Mouse (Mus musculus): ENCODE results near the gene Gm10277. TPM values are rescaled to one million over a fixed set of nuclear protein-coding genes. Genes with fewer than 3 reads are reported as not detected.

Gm10277 gene
- polyA plus RNA-seq, 1 experiment from 2014 or later: 1.4 TPM

DNA sequence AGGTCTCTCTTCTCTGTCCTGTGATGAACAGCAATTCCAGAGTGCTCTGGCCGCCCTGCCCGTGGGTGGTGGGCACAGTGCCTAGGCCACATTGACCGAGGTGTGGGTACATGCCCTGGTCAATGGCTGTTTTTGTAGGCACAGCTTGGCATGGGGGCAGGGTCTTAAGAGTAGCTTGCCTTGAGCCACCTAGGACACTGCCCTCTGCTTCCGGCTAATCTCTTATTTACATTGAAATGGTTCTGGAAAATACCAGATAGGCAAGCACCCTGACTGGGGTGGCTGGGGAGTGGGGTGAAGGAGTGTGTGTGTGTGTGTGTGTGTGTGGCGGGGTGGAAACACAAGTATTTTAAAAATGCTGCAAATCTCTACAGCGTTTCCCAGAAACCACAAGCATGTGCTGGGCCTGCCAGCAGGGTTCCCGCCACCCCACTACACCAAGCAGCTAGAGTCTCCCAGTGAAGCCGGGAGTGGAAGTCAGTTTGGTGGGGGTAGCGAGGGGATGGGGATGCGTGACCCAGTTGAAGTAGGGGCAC lies 4.3 kb downstream of the Gm10277 start:
- H3K4me2 ChIP-seq (ENCODE audit: low read depth, low read length): no peak overlapping the region
- H3K9me3 ChIP-seq (replicated peaks; ENCODE audit: control insufficient read depth, low read length): no peaks in the 10 kb centered on the region
- H3K27me3 ChIP-seq (ENCODE audit: control insufficient read depth, insufficient read depth, low read length): no peaks in the 10 kb centered on the region
- no peaks in the 10 kb centered on the region for H3K36me3 ChIP-seq (ENCODE audit: control insufficient read depth, insufficient read depth, low read length)
- H3K4me1 ChIP-seq (ENCODE audit: control insufficient read depth, insufficient read depth, low read length): peaks cover 40% of the 10 kb centered on the region
- H3K27ac ChIP-seq (ENCODE audit: low read length): peak overlapping the region; percentile 97; the same call in 1 of the 2 replicates
- 60% methylated on average over 10 of the region's 10 CpGs for WGBS
- no peak overlapping the region for H3K4me3 ChIP-seq (replicated peaks; ENCODE audit: low read length)
- no peak for ATAC-seq (ENCODE audit: insufficient read depth, low FRiP score)
- H3K9ac ChIP-seq (ENCODE audit: low read length): 0 out of 2 replicates have a peak overlapping the region, but pooled peaks have one; percentile 29

DNA sequence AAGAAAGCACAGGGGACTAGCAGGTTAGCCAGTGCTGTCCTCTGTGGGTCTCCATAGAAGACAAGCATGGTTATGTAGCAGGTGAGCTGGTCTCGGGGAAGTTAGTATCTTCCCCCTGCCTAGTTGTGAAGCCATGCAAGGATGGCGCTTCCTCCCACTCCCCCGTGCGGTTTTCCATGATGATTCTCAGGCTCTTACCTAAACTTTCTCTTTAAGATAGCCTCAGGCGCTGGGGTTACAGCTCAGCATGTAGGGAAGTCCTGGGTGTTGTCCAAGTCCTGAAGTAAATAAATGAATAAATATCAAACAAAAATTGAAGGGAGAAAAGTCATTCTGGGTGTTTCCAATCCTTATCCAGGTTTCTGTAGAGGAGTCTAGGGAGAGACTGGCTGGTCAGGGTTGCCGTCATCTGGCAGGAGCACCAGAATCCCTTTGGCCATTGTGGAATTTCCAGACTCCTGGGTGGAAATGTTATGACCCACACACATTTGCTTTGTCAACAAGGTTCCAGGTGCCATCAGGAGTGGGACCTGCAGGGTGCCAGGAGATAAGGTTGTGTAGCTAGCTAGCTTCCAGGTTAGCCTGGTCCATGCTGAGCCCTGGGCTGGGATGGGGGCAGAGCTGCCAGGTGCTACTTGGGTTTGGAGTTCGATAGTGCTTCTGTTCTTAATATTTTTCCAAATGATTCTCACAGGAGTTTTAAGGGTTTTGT lies 5.3 kb downstream of the Gm10277 start:
- Histone ChIP-seq H3K4me2 (ENCODE audit: low read depth, low read length) (no peak overlapping the region), H3K27ac (ENCODE audit: low read length) (no peak overlapping the region), H3K9me3 (replicated peaks; ENCODE audit: control insufficient read depth, low read length) (no peaks in the 10 kb centered on the region), H3K27me3 (ENCODE audit: control insufficient read depth, insufficient read depth, low read length) (no peaks in the 10 kb centered on the region), H3K36me3 (ENCODE audit: control insufficient read depth, insufficient read depth, low read length) (0 out of 2 replicates have a peak, but pooled peaks cover 7% of the 10 kb centered on the region), H3K9ac (ENCODE audit: low read length) (no peak overlapping the region), H3K4me3 (replicated peaks; ENCODE audit: low read length) (no peak overlapping the region), H3K4me1 (ENCODE audit: control insufficient read depth, insufficient read depth, low read length) (peaks cover 40% of the 10 kb centered on the region)
- ATAC-seq (ENCODE audit: insufficient read depth, low FRiP score): no peak
- WGBS: 77% methylated on average over 7 of the region's 7 CpGs

DNA sequence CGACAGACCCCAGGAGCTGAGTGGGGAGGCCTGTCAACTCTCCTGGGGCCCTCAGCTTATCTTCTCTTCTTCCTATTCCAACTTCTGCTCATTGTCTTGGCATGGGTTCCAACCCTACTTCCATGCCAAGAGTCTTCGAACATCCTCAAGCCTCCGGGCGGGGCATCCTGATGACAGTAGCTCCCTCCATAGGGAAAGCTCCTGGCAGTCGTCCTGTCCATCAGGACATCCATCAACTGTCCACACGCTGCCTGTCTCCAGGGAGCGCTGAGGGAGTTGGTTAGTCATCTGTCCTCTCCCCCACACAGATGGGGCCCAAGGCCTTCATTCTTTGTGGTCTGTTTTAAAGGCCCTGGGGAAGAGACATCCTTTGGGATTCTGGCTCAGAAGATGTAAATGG lies 6.5 kb downstream of the Gm10277 start:
- Histone ChIP-seq H3K4me3 (replicated peaks; ENCODE audit: low read length) (no peak overlapping the region), H3K36me3 (ENCODE audit: control insufficient read depth, insufficient read depth, low read length) (0 out of 2 replicates have a peak, but pooled peaks cover 7% of the 10 kb centered on the region), H3K9me3 (replicated peaks; ENCODE audit: control insufficient read depth, low read length) (no peaks in the 10 kb centered on the region), H3K27ac (ENCODE audit: low read length) (no peak overlapping the region), H3K4me1 (ENCODE audit: control insufficient read depth, insufficient read depth, low read length) (peaks cover 36% of the 10 kb centered on the region), H3K9ac (ENCODE audit: low read length) (no peak overlapping the region), H3K4me2 (ENCODE audit: low read depth, low read length) (no peak overlapping the region), H3K27me3 (ENCODE audit: control insufficient read depth, insufficient read depth, low read length) (no peaks in the 10 kb centered on the region)
- ATAC-seq (ENCODE audit: insufficient read depth, low FRiP score): no peak
- 60% methylated on average over 7 of the region's 7 CpGs for WGBS

DNA sequence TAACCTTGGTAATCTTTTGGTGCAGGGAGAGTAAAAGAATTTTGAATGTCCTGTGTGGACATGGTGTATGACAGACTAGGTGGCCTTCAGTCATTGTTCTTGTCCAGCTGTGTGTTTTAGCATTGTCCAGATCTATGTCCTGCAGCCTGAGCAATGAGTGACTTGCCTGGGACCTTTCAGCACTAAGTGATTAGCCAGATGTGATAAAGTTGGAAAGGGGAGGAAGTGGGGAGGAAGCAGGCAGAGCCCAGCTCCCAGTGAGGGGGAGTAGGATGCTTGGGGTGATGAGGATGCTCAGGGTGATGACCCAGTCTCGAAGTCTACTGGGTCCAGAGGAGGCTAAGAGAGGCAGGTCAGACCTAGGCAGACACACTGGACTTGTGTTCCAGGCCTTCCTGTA lies 8.3 kb downstream of the Gm10277 start:
- Histone ChIP-seq H3K27me3 (ENCODE audit: control insufficient read depth, insufficient read depth, low read length) (no peaks in the 10 kb centered on the region), H3K36me3 (ENCODE audit: control insufficient read depth, insufficient read depth, low read length) (0 out of 2 replicates have a peak, but pooled peaks cover 7% of the 10 kb centered on the region), H3K9ac (ENCODE audit: low read length) (no peak overlapping the region), H3K4me2 (ENCODE audit: low read depth, low read length) (no peak overlapping the region), H3K4me1 (ENCODE audit: control insufficient read depth, insufficient read depth, low read length) (peaks cover 25% of the 10 kb centered on the region), H3K4me3 (replicated peaks; ENCODE audit: low read length) (no peak overlapping the region), H3K9me3 (replicated peaks; ENCODE audit: control insufficient read depth, low read length) (no peaks in the 10 kb centered on the region), H3K27ac (ENCODE audit: low read length) (no peak overlapping the region)
- WGBS: 83% methylated on average over 1 of the region's 1 CpGs
- ATAC-seq (ENCODE audit: insufficient read depth, low FRiP score): no peak

- 93% methylated on average over 17 of the region's 17 CpGs for WGBS
These were observed 9.6 kb downstream of the Gm10277 start for GRCm38 (mm10) chr11:77777937-77778336.

GRCm38 (mm10) chr11:77777436-77777835 lies 10.1 kb downstream of the Gm10277 start:
- no peak overlapping the region for H3K27ac ChIP-seq (ENCODE audit: low read length)
- ATAC-seq (ENCODE audit: insufficient read depth, low FRiP score): no peak
- 91% methylated on average over 17 of the region's 17 CpGs for WGBS
- H3K36me3 ChIP-seq (ENCODE audit: control insufficient read depth, insufficient read depth, low read length): 0 out of 2 replicates have a peak, but pooled peaks cover 7% of the 10 kb centered on the region
- no peak overlapping the region for H3K4me2 ChIP-seq (ENCODE audit: low read depth, low read length)
- peaks cover 15% of the 10 kb centered on the region; the same call in 1 of the 2 replicates for H3K4me1 ChIP-seq (ENCODE audit: control insufficient read depth, insufficient read depth, low read length)
- H3K9me3 ChIP-seq (replicated peaks; ENCODE audit: control insufficient read depth, low read length): no peaks in the 10 kb centered on the region
- no peaks in the 10 kb centered on the region for H3K27me3 ChIP-seq (ENCODE audit: control insufficient read depth, insufficient read depth, low read length)
- H3K4me3 ChIP-seq (replicated peaks; ENCODE audit: low read length): no peak overlapping the region
- H3K9ac ChIP-seq (ENCODE audit: low read length): no peak overlapping the region

More at GRCm38 (mm10) chr11:77777937-77778336, 9.6 kb downstream of the Gm10277 start:
- H3K9ac ChIP-seq (ENCODE audit: low read length): no peak overlapping the region
- H3K36me3 ChIP-seq (ENCODE audit: control insufficient read depth, insufficient read depth, low read length): 0 out of 2 replicates have a peak, but pooled peaks cover 7% of the 10 kb centered on the region
- H3K4me3 ChIP-seq (replicated peaks; ENCODE audit: low read length): no peak overlapping the region
- H3K4me2 ChIP-seq (ENCODE audit: low read depth, low read length): no peak overlapping the region
- ATAC-seq (ENCODE audit: insufficient read depth, low FRiP score): no peak
- no peaks in the 10 kb centered on the region for H3K27me3 ChIP-seq (ENCODE audit: control insufficient read depth, insufficient read depth, low read length)
- no peak overlapping the region for H3K27ac ChIP-seq (ENCODE audit: low read length)
- peaks cover 12% of the 10 kb centered on the region; the same call in 1 of the 2 replicates for H3K4me1 ChIP-seq (ENCODE audit: control insufficient read depth, insufficient read depth, low read length)
- no peaks in the 10 kb centered on the region for H3K9me3 ChIP-seq (replicated peaks; ENCODE audit: control insufficient read depth, low read length)

DNA sequence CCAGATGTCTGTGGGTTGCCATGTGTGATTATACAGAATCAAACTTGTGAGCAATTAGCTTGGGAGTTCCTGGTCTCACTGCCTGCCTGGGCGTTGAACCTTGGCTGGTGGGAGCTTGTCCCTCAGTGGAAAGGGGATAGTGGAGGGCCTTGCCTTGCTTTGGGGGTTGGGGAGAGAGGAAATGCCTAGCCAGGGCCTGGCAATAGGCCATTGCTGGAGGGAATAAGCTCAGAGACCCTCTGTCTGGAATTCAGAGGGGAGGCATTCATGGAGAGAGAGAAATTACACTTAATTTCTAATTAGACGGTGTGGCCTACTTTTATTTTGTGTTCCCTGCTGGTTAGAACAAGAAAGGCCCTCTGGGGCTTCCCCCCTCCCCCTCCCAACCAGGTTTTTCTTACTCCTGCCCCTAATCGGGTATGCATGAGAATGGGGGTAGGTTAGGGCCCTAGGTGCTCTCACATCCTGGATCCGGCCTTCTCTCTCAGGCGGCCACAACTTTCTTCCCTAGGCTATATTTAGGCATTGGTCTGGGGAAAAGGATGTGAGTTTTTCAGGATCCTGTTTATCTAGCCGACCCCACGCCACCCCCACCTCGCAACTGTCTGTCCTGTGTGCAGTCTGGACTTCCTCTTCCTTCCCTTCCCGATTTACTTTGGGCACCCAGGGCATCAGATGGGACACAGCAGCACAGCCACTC lies 11.7 kb downstream of the Gm10277 start:
- H3K9ac ChIP-seq (ENCODE audit: low read length): no peak overlapping the region
- WGBS: 61% methylated on average over 9 of the region's 9 CpGs
- no peak overlapping the region for H3K27ac ChIP-seq (ENCODE audit: low read length)
- H3K36me3 ChIP-seq (ENCODE audit: control insufficient read depth, insufficient read depth, low read length): 0 out of 2 replicates have a peak, but pooled peaks cover 7% of the 10 kb centered on the region
- H3K4me2 ChIP-seq (ENCODE audit: low read depth, low read length): no peak overlapping the region
- no peaks in the 10 kb centered on the region for H3K27me3 ChIP-seq (ENCODE audit: control insufficient read depth, insufficient read depth, low read length)
- peaks cover 13% of the 10 kb centered on the region; the same call in 1 of the 2 replicates for H3K4me1 ChIP-seq (ENCODE audit: control insufficient read depth, insufficient read depth, low read length)
- no peaks in the 10 kb centered on the region for H3K9me3 ChIP-seq (replicated peaks; ENCODE audit: control insufficient read depth, low read length)
- H3K4me3 ChIP-seq (replicated peaks; ENCODE audit: low read length): no peak overlapping the region
- ATAC-seq (ENCODE audit: insufficient read depth, low FRiP score): no peak

- H3K9me3 ChIP-seq (replicated peaks; ENCODE audit: control insufficient read depth, low read length): no peaks in the 10 kb centered on the region
- 0 out of 2 replicates have a peak overlapping the region, but pooled peaks have one; percentile 9 for H3K4me2 ChIP-seq (ENCODE audit: low read depth, low read length)
- peaks cover 13% of the 10 kb centered on the region; the same call in 1 of the 2 replicates for H3K4me1 ChIP-seq (ENCODE audit: control insufficient read depth, insufficient read depth, low read length)
- H3K4me3 ChIP-seq (replicated peaks; ENCODE audit: low read length): no peak overlapping the region
- no peaks in the 10 kb centered on the region for H3K36me3 ChIP-seq (ENCODE audit: control insufficient read depth, insufficient read depth, low read length)
- no peaks in the 10 kb centered on the region for H3K27me3 ChIP-seq (ENCODE audit: control insufficient read depth, insufficient read depth, low read length)
- peak; percentile 90 for ATAC-seq (ENCODE audit: insufficient read depth, low FRiP score)
- H3K9ac ChIP-seq (ENCODE audit: low read length): peak overlapping the region; percentile 35; the same call in 1 of the 2 replicates
- H3K27ac ChIP-seq (ENCODE audit: low read length): peak overlapping the region; percentile 93
- 42% methylated on average over 8 of the region's 8 CpGs for WGBS
These were observed 15.5 kb downstream of the Gm10277 start for GRCm38 (mm10) chr11:77771879-77772713.

Measured in stomach, embryonic 16.5 days (tissue).